Mouse (Mus musculus): Measurements from ENCODE around the gene Cnnm2. TPM values are rescaled to one million over a fixed set of nuclear protein-coding genes. Genes with fewer than 3 reads are reported as not detected.
A peak's percentile ranks its signal among the peaks of the same experiment; 100 is the strongest.

Gene Cnnm2
- total RNA-seq, 1 experiment = 43.2 TPM

DNA sequence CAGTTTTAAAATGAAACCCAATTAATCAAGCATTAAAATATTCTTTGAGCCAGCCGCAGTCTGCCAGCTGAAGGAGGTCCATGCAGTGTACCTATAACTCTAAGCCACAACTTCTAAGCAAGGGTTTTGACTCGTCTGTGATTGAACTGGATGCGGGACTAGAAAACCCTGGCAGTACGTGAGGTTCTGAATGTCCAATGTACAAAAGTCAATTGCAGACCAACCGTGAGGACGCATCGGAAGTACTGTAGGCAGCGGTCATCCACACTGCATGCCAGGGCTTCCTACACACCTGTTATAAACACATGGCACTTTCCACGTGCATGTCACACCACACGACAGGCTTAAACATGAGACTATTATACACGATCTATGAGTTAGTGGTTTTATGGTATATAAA is 152.2 kb downstream of the Cnnm2 start:
- Histone ChIP-seq H3K4me1 (ENCODE audit: control insufficient read depth in 2 of 2, insufficient read depth in 2 of 2, low read length in 2 of 2, poor library complexity in 1 of 2) (0 out of 4 replicates have a peak, but pooled peaks cover 0 to 2% of the 10 kb centered on the region in 2 experiments), H3K36me3 (ENCODE audit: control insufficient read depth, insufficient read depth, low read length, poor library complexity, severe bottlenecking) (no peaks in the 10 kb centered on the region), H3K9ac (ENCODE audit: insufficient read depth, low read depth, low read length, poor library complexity, severe bottlenecking) (no peak overlapping the region), H3K4me3 (ENCODE audit: insufficient read depth in 1 of 2, low read depth in 1 of 2, low read length in 2 of 2, poor library complexity in 1 of 2, severe bottlenecking in 1 of 2) (no peak overlapping the region), H3K27ac (ENCODE audit: insufficient read depth, low read depth, low read length, poor library complexity, severe bottlenecking) (no peak overlapping the region), H3K9me3 (ENCODE audit: control insufficient read depth, insufficient read depth, low read depth, low read length) (no peaks in the 10 kb centered on the region)
- no peak for TF ChIP-seq ZC3H11A (IDR thresholded peaks at IDR 0.05; ENCODE audit: borderline replicate concordance, low read depth, low read length)
- TF ChIP-seq CHD2 (IDR thresholded peaks at IDR 0.05; ENCODE audit: low read depth, low read length) = no peak
- TF ChIP-seq MAFK (IDR thresholded peaks at IDR 0.05; ENCODE audit: insufficient read depth, low read depth, low read length) = no peak
- TF ChIP-seq ZNF384 (IDR thresholded peaks at IDR 0.05; ENCODE audit: low read depth, low read length) = no peak
- TF ChIP-seq HCFC1 (IDR thresholded peaks at IDR 0.05; ENCODE audit: borderline replicate concordance, insufficient read depth, low read length) = no peak
- in situ Hi-C loops (cut with MboI; ENCODE audit: low sequenced_read_pairs in 2 of 2, unreplicated experiment in 2 of 2) = no loop called here
- DNase-seq (ENCODE audit: low read depth, low spot score) = no peak

DNA sequence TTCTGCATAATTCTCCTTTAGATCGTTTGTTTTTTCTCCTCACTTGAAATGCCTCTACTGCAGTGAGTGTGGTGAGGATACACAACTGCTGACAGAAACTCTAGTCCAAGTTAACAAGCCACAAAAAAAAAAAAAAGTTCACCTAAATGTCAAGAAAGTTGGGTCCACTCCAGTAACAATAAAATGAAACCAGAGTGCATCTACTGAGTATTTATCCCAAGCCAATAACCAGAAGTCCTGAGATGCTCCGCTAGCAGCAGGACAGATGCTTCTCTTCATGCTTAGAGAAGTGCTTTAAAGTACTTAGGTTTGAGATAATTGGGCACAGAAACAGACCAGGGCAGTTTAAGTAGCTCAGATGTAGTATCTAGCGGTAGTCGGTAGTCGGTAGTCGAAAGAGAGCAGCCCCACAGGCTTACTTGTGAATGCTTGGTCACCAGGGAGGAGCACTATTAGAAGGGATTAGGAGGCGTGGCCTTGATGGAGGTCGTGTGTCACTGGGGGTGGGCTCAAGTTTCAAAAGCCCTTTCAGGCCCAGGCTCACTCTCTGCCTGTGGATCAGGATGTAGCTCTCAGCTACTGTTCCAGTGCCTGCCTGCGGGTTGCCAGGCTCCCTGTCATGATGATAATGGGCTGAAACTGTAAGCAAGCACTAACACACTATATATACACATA is 154.1 kb downstream of the Cnnm2 start:
- H3K9me3 ChIP-seq (ENCODE audit: control insufficient read depth, insufficient read depth, low read depth, low read length) = no peaks in the 10 kb centered on the region
- no peak for TF ChIP-seq CHD2 (IDR thresholded peaks at IDR 0.05; ENCODE audit: low read depth, low read length)
- no peak for TF ChIP-seq ZNF384 (IDR thresholded peaks at IDR 0.05; ENCODE audit: low read depth, low read length)
- TF ChIP-seq ZC3H11A (IDR thresholded peaks at IDR 0.05; ENCODE audit: borderline replicate concordance, low read depth, low read length) = no peak
- TF ChIP-seq HCFC1 (IDR thresholded peaks at IDR 0.05; ENCODE audit: borderline replicate concordance, insufficient read depth, low read length) = no peak
- no peak for TF ChIP-seq MAFK (IDR thresholded peaks at IDR 0.05; ENCODE audit: insufficient read depth, low read depth, low read length)
- peak; percentile 33 for DNase-seq (ENCODE audit: low read depth, low spot score)
- no peaks in the 10 kb centered on the region for H3K4me1 ChIP-seq (ENCODE audit: control insufficient read depth in 2 of 2, insufficient read depth in 2 of 2, low read length in 2 of 2, poor library complexity in 1 of 2)
- H3K4me3 ChIP-seq (ENCODE audit: insufficient read depth in 1 of 2, low read depth in 1 of 2, low read length in 2 of 2, poor library complexity in 1 of 2, severe bottlenecking in 1 of 2) = no peak overlapping the region
- in situ Hi-C loops (cut with MboI; ENCODE audit: low sequenced_read_pairs in 2 of 2, unreplicated experiment in 2 of 2) = no loop called here
- no peak overlapping the region for H3K9ac ChIP-seq (ENCODE audit: insufficient read depth, low read depth, low read length, poor library complexity, severe bottlenecking)
- H3K36me3 ChIP-seq (ENCODE audit: control insufficient read depth, insufficient read depth, low read length, poor library complexity, severe bottlenecking) = no peaks in the 10 kb centered on the region
- H3K27ac ChIP-seq (ENCODE audit: insufficient read depth, low read depth, low read length, poor library complexity, severe bottlenecking) = no peak overlapping the region

GRCm38 (mm10) chr19:46920571-46920970 is 159.2 kb downstream of the Cnnm2 start:
- no peak for DNase-seq (ENCODE audit: low read depth, low spot score)
- Histone ChIP-seq H3K9me3 (ENCODE audit: control insufficient read depth, insufficient read depth, low read depth, low read length) (no peaks in the 10 kb centered on the region), H3K27ac (ENCODE audit: insufficient read depth, low read depth, low read length, poor library complexity, severe bottlenecking) (no peak overlapping the region), H3K4me1 (ENCODE audit: control insufficient read depth in 2 of 2, insufficient read depth in 2 of 2, low read length in 2 of 2, poor library complexity in 1 of 2) (no peaks in the 10 kb centered on the region), H3K36me3 (ENCODE audit: control insufficient read depth, insufficient read depth, low read length, poor library complexity, severe bottlenecking) (no peaks in the 10 kb centered on the region), H3K9ac (ENCODE audit: insufficient read depth, low read depth, low read length, poor library complexity, severe bottlenecking) (no peak overlapping the region), H3K4me3 (ENCODE audit: insufficient read depth in 1 of 2, low read depth in 1 of 2, low read length in 2 of 2, poor library complexity in 1 of 2, severe bottlenecking in 1 of 2) (no peak overlapping the region)
- TF ChIP-seq ZNF384 (IDR thresholded peaks at IDR 0.05; ENCODE audit: low read depth, low read length) (no peak), ZC3H11A (IDR thresholded peaks at IDR 0.05; ENCODE audit: borderline replicate concordance, low read depth, low read length) (no peak), HCFC1 (IDR thresholded peaks at IDR 0.05; ENCODE audit: borderline replicate concordance, insufficient read depth, low read length) (no peak), MAFK (IDR thresholded peaks at IDR 0.05; ENCODE audit: insufficient read depth, low read depth, low read length) (no peak), CHD2 (IDR thresholded peaks at IDR 0.05; ENCODE audit: low read depth, low read length) (no peak)
- in situ Hi-C loops (cut with MboI; ENCODE audit: low sequenced_read_pairs in 2 of 2, unreplicated experiment in 2 of 2) = no loop called here

DNA sequence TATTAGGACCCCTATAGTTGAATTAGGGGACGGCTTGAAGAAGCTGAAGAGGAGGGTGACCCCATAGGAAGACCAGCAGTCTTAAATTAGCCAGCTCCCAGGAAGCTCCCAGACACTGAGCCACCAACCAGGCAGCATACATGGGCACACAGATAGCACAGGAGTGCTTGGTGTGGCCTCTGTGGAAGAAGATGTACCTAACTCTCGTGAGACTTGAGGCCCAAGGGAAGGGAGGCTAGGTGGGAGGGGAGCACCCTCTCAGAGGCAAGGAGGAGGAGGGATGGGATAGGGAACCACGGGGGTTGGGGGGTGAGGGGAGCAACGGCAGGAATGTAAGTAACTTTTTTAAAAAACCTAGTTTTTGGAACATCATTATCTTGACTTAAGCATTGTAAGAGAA is 165.0 kb downstream of the Cnnm2 start:
- DNase-seq (ENCODE audit: low read depth, low spot score) = no peak
- H3K36me3 ChIP-seq (ENCODE audit: control insufficient read depth, insufficient read depth, low read length, poor library complexity, severe bottlenecking) = no peaks in the 10 kb centered on the region
- no peak overlapping the region for H3K4me3 ChIP-seq (ENCODE audit: insufficient read depth in 1 of 2, low read depth in 1 of 2, low read length in 2 of 2, poor library complexity in 1 of 2, severe bottlenecking in 1 of 2)
- no peak overlapping the region for H3K9ac ChIP-seq (ENCODE audit: insufficient read depth, low read depth, low read length, poor library complexity, severe bottlenecking)
- H3K27ac ChIP-seq (ENCODE audit: insufficient read depth, low read depth, low read length, poor library complexity, severe bottlenecking) = no peak overlapping the region
- H3K9me3 ChIP-seq (ENCODE audit: control insufficient read depth, insufficient read depth, low read depth, low read length) = no peaks in the 10 kb centered on the region
- in situ Hi-C loops (cut with MboI; ENCODE audit: low sequenced_read_pairs in 2 of 2, unreplicated experiment in 2 of 2) = no loop called here
- TF ChIP-seq ZC3H11A (IDR thresholded peaks at IDR 0.05; ENCODE audit: borderline replicate concordance, low read depth, low read length) (no peak), CHD2 (IDR thresholded peaks at IDR 0.05; ENCODE audit: low read depth, low read length) (no peak), MAFK (IDR thresholded peaks at IDR 0.05; ENCODE audit: insufficient read depth, low read depth, low read length) (no peak), ZNF384 (IDR thresholded peaks at IDR 0.05; ENCODE audit: low read depth, low read length) (no peak), HCFC1 (IDR thresholded peaks at IDR 0.05; ENCODE audit: borderline replicate concordance, insufficient read depth, low read length) (no peak)
- H3K4me1 ChIP-seq (ENCODE audit: control insufficient read depth in 2 of 2, insufficient read depth in 2 of 2, low read length in 2 of 2, poor library complexity in 1 of 2) = no peaks in the 10 kb centered on the region

All from ES-E14 (cell line).